1 mouse cellular context compared by ENCODE assay signal in genomic region chr10:127676691-127677548, GRCm38 (mm10).
TF ChIP-seq lines count a peak whose summit lies in the region.

No protein-coding gene starts in this region.

TF ChIP-seq in MEL, 35 proteins besides CTCF, POLR2A, EP300 and RAD21 (continued from another document):
- TF ChIP-seq UBTF (IDR thresholded peaks at IDR 0.05; ENCODE audit: borderline replicate concordance, insufficient read depth, low read depth, low read length), result 0 out of 2 replicates have a peak, but pooled peaks have one; percentile 34
- peak; percentile 50; the same call in 1 of the 2 replicates for TF ChIP-seq TBP (IDR thresholded peaks at IDR 0.05; ENCODE audit: low read depth, low read length)
- 0 out of 2 replicates have a peak, but pooled peaks have one; percentile 33 for TF ChIP-seq ZMIZ1 (IDR thresholded peaks at IDR 0.05; ENCODE audit: low read depth, low read length)
- TF ChIP-seq ZNF384 (IDR thresholded peaks at IDR 0.05; ENCODE audit: low read depth, low read length), result no peak
- no peak for TF ChIP-seq CHD1 (IDR thresholded peaks at IDR 0.05; ENCODE audit: low read depth, low read length)
- 0 out of 2 replicates have a peak, but pooled peaks have one; percentile 35 for TF ChIP-seq MYC (IDR thresholded peaks at IDR 0.05; ENCODE audit: low read depth, low read length)
- TF ChIP-seq RCOR1 (IDR thresholded peaks at IDR 0.05; ENCODE audit: low read depth, low read length), result no peak
- TF ChIP-seq SIN3A (IDR thresholded peaks at IDR 0.05; ENCODE audit: low read length), result peak; percentile 99
- TF ChIP-seq MYB (IDR thresholded peaks at IDR 0.05; ENCODE audit: low read depth, low read length), result 0 out of 2 replicates have a peak, but pooled peaks have one; percentile 29
- TF ChIP-seq POLR2AphosphoS2 (IDR thresholded peaks at IDR 0.05; ENCODE audit: low read length), result no peak
- no peak for TF ChIP-seq ZKSCAN1 (IDR thresholded peaks at IDR 0.05; ENCODE audit: low read depth, low read length)
- TF ChIP-seq USF2 (IDR thresholded peaks at IDR 0.05; ENCODE audit: borderline replicate concordance in 1 of 2, insufficient read depth in 1 of 2, low read depth in 1 of 2, low read length in 2 of 2), result no peak
- peak; percentile 95 for TF ChIP-seq MXI1 (IDR thresholded peaks at IDR 0.05; ENCODE audit: low read depth, low read length)
- TF ChIP-seq JUND (IDR thresholded peaks at IDR 0.05; ENCODE audit: low read depth, low read length), result no peak
- 0 out of 2 replicates have a peak, but pooled peaks have one; percentile 22 for TF ChIP-seq NRF1 (IDR thresholded peaks at IDR 0.05; ENCODE audit: insufficient read depth, low read depth, low read length, poor library complexity, severe bottlenecking)
- TF ChIP-seq MAZ (IDR thresholded peaks at IDR 0.05; ENCODE audit: low read depth, low read length), result peak; percentile 98
- TF ChIP-seq GATA1 (IDR thresholded peaks at IDR 0.05; ENCODE audit: low read depth, low read length), result no peak
- TF ChIP-seq HCFC1 (IDR thresholded peaks at IDR 0.05; ENCODE audit: low read depth, low read length), result peak; percentile 89
- no peak for TF ChIP-seq TAL1 (IDR thresholded peaks at IDR 0.05; ENCODE audit: low read length)
- 0 out of 2 replicates have a peak, but pooled peaks have one; percentile 6 for TF ChIP-seq BHLHE40 (IDR thresholded peaks at IDR 0.05; ENCODE audit: borderline replicate concordance, low read depth, low read length)
- TF ChIP-seq E2F4 (IDR thresholded peaks at IDR 0.05; ENCODE audit: borderline replicate concordance, low read depth, low read length), result no peak
- peak; percentile 58; the same call in 1 of the 2 replicates for TF ChIP-seq ELF1 (IDR thresholded peaks at IDR 0.05; ENCODE audit: low read depth, low read length)
- no peak for TF ChIP-seq MEF2A (IDR thresholded peaks at IDR 0.05; ENCODE audit: extremely low read depth, insufficient replicate concordance, low read depth, low read length, poor library complexity, severe bottlenecking)
- TF ChIP-seq KAT2A (conservative IDR thresholded peaks at IDR 0.05; ENCODE audit: low read depth, low read length), result no peak; the same call in 1 of the 2 replicates
- no peak for TF ChIP-seq MAFK (IDR thresholded peaks at IDR 0.05; ENCODE audit: borderline replicate concordance, low read depth, low read length)
- no peak for TF ChIP-seq CHD2 (IDR thresholded peaks at IDR 0.05; ENCODE audit: low read length)
- peak; percentile 70 for TF ChIP-seq NELFE (IDR thresholded peaks at IDR 0.05; ENCODE audit: low read depth, low read length)
- TF ChIP-seq USF1 (IDR thresholded peaks at IDR 0.05; ENCODE audit: low read depth, low read length), result 0 out of 2 replicates have a peak, but pooled peaks have one; percentile 25
- TF ChIP-seq MAX (IDR thresholded peaks at IDR 0.05; ENCODE audit: low read length), result peak; percentile 80
- no peak for TF ChIP-seq TCF12 (IDR thresholded peaks at IDR 0.05; ENCODE audit: low read depth, low read length)
TF ChIP-seq in MEL: peak in this region for 16.
